Mouse (Mus musculus) CH12F3 (cell line): ENCODE data around the gene Hectd4.

Experiments used
- in situ Hi-C: fragments of 300-500 bp; cut with MboI; formaldehyde crosslinking; loops from 2 replicates; pipeline ENCODE4 v1.14.3; 2020; ENCODE audit warnings: low sequenced_read_pairs

Gene Hectd4

DNA sequence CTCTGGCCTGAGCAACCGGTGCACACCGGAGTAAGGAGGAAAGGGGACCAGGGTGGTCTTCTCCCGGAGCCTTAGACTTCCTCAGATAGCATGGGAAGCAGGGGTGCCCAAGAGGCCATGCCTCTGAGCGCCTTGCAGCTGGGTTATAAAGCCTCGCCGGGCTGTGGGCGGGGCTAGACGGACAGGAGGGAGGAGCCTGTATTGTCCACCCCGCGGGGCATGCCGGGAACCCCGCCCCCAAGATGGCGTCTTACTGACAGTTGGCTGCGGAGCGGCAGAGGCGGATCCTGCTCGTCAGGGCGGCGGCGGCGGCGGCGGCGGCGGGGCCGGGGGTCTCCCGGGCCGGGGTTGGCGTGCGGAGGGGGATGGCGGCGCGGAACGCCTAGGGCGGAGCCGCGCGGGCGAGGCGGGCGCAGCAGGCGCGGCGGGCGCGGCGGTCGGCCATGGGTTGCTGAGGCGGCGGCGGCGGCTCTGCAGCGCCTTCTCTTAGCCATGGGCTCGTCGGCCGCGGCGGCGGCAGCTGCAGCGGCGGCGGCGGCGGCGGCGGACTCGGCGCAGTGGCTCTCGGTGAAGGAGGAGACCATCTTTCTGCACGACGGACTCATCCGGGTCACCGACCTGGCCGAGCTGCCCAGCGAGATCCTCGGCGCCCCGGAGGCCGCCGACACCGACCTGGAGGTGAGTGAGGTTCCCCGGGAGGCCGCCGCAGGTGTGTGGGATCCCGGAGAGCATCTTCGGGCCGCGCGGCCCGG lies at the start of gene Hectd4:
Gene Hectd4, plus strand, starts transcription at position 240 of the 752 bp plus-strand sequence.
- in situ Hi-C loops, result no loop called here

DNA sequence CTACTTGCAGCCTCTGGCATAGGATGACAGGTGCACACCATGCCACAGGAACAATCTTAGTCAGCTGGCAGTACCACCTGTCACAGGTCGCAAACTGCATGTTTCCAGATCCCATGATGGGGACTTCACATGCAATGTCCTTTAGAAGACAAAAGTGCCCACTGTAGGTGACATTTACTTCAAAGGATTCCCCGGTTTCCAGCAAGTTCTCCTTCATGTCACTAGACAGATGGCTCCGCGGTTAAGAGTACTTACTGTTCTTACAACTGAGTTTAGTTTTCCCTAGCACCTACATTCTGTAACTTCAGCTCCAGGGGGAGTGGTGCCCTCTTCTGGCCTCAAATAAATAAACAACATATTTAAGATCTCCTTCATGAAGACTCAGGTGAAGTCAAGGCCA lies 47.2 kb upstream of the Hectd4 start:
- in situ Hi-C loops, result no loop called here

DNA sequence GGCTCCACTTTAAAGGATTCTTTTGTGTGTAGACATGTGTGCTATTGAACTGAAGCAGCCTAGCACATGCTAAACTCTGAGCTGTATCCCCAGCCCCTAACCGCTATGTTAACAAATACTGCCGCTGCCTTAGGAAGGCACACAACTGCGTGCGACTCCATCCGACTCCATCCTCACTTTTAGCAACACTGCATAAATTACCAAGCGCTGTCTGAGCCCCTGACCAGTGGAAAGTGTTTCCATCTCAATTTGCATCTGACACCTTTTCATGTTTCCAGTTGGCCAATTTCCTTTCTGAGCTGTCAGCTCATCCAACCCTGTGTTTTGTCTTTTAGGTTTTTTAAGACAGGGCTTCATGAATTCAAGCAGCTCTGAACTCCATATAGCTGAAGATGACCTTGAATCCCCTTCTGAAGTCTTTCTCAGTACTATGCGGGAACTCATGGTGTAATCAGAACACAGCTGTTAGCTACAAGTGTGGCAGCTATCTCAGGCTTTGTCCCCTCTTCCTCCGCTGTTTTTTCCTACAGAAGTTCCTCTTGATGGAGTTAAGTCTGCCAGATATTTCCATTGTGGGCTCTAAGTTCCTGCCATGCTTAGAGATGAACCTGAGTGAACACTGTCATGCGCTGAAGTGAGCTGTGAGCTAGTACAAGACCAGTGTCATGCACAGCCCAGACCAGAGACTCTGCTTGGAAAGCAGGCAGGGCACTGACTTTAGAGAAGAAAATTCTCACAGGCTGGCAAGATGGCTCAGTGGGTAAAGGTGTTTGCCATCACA lies 40.8 kb upstream of the Hectd4 start:
- in situ Hi-C loops, result no loop called here

DNA sequence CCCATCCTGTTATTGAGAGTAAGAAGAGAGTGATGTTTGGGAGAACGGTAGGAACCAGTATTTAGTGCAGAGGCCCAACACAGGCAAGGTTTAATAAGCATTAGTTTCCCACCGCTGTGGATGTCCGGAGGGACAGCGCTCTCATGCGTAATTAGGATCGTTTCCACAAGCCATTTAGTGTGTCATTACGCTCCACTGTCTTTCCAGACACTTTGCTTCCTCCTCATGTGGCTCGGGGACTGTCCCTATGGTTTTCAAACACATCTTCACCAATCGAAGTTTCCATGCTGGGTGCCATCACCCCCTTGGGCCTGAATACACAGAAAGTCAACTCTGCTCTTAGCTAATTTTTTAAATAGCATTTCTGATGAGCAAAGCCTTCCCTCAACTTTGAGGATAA lies 36.8 kb upstream of the Hectd4 start:
- in situ Hi-C loops, result no loop called here

DNA sequence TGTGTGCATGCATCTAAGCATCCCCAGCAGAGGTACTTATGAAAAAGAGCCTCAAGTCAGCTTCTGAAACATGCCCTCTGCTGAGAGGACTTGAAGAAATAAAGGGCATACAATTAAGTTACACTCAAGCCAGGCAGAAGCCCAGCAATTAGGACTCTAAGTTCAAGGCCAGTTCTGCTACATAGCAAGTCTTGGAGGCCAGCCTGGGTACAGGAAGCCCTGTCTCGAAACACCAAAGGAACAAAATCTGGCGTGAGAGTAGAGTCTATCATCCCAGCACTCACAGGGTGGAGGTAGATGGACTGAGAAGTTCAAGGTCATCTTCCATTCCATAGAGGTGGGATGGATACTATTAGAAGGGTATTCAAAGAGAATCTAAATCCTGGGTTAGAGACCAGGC lies 35.6 kb upstream of the Hectd4 start:
- in situ Hi-C loops, result no loop called here

DNA sequence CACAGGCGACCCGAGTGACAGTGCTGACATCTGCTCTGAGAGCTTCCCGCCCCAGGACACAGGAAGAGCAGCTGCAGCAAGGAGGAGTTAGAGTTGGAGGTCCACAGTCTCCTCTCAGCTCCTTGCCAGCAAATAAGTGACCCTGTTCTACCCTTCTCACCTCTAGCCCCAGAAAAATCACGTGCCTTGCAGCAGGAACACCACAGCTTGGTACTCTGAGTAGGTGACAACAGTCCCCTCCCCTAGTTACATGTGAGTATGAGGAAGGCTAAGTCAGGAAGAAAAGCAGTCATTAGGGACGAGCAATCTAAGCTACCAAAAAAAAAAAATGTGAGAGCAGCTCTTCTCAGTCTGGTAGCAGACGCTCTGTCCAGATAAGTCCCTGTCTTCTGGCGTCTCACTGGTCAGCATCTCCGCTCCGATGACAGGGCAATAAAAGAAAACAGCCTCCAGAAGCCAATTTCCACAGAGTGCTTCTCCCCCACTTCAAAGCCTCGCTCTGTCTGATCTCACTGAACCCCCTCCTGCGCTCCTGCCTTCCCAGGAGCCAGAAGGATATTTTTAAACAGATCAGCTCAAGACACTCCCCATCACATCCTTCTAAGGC lies 35.0 kb upstream of the Hectd4 start:
- in situ Hi-C loops, result no loop called here

DNA sequence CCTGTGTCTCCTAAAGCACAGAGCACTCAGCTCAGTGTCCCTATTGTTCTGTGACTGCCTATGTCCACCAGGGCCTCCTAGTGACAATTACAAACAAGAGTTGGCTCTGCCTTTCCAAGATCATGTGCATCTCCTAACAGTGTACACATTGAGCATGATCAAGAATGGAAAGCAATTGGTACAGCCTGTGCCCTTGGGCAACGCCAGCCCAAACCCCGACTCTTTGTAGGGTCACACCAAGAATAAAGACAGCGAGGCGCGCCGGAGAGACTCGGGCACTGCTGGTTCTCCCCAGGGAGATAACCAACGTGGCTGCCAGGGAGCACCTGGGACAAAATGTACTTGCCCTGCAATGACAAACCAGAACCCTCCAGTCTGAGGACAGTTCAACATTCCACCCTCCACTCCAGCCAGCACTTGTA lies 32.4 kb upstream of the Hectd4 start:
- in situ Hi-C loops, result no loop called here

DNA sequence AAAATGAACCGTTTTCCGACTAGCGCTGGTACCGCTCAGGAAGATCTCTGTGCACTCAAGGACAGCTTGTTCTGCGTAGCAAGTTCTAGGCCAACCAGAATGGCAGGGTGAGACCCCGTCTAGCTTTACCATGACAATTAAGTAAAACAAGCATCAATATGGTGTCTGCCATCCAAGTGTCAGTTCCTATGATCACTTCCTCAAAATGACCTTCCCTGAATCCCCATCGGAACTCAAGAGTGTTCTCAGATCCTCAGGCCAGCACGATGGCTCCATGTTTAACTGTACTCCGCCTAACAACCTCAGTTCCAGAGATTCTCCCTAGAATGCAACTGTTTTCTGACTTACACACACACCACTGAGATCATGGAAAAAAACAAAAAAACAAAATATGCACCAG lies 31.8 kb upstream of the Hectd4 start:
- in situ Hi-C loops, result no loop called here

DNA sequence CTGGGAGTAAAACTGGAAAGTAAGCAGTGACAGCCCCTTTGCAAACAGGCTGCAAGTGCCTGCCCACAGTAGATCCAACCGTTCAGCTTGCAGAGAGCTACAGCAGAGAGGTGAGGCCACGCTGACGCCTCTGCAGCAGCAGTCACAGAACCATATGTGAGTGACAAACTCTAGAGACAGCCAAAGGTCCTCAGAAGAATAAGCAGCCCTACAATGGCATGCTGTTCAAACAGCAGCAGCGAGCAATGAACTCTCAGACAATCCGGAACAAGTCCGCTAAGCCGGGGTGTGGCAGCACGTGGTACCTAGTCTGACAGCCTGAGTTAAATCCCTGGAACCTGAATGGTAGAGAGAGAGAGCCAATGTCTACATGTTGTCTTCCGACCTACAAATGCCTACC lies 30.8 kb upstream of the Hectd4 start:
- in situ Hi-C loops, result no loop called here

DNA sequence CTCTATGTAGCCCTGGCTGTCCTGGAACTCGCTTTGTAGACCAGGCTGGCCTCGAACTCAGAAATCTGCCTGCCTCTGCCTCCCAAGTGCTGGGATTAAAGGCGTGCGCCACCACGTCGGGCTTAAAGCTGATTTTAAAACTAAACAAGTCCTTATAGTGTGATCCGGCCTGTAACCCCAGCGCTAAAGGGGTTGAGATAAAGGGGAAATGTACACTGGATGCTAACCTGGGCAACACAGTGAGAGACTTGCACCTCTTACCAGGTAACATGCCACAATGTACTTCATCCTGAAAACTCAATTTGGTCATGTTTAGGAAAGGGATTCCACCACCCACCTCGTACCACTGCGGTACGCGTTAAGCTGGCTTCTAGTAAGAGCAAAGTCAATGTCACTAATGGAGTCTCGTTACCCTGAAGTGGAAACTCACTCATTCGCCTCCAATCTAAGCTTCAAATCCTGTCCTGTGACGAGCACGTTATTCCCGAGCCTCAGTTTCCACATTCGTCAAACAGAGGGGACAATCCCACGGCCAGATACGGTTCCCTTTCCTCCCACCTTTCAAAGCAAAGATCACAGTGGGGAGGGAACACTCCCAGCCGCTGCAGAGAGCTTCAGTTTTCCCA lies 29.7 kb upstream of the Hectd4 start:
- in situ Hi-C loops, result no loop called here

DNA sequence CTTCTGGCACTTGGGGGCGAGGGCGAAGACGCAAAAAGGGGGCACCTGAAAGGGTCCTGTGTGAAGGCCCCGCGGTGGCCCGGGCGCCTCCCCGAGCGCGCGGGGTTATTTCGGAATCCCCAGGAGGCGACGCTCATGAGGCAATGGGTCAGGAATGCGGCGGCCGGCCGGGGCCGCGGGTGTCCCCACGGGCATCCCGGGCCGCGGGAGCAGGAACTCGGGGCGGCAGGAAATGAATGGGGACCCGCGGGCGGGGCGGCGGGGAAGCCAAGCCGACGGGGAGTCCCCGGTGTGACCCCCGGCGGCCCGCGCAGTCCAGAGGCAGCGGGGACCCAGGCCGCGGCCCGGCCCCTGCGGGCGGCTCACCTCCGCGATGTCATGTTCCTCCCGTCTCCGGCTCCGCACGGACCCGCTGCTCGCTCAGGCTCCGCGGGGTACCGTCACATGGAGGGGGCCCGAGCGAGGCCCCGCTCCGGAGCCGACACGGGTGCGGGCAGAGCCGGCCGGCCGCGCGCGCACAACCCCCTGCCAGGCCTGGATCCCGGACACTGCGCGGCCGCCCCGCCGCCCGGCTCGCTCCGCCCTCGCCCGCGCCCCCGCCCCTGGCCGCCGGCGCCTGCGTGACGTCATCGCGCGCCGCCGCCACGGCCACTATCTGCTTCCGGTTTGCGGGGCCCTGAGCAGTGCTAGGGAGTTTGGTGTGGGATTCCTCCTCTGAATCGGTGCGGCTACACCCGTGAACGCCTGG lies 29.0 kb upstream of the Hectd4 start, which contains the start of gene Ptpn11:
Gene Ptpn11, minus strand, starts transcription at position 562 of the 748 bp plus-strand sequence.
- in situ Hi-C loops, result no loop called here

DNA sequence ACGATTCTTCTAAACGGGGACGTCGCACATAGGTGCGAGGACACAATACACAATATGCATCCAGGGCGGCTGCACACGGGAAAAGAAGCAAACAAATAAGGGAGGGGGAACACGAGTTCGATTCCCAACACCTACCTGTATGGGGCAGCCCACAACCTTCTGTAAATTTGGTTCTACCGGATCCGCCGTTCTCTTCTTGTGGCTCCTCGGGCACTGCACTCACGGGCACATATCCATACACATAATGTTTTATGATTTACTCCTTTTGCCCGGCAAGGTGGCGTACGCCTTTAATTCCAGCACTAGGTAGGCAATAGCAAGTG lies 28.5 kb upstream of the Hectd4 start:
- in situ Hi-C loops, result no loop called here

DNA sequence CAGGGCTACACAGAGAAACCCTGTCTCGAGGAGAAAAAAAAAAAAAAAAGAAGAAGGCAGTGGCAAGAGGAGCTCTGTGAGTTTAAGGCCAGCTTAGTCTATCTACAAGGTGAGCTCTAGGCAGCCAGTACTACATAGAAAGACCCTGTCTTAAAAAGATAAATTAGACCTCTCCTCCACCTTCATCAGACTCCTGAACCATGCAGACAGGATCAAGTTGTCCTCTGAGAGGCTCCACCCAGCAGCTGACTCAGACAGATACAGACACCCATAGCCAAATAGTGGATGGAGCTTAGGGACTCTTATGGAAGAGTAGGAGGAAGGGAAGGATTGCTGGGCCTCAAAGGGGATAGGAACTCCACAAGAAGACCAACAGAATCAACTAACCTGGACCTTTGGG lies 25.8 kb upstream of the Hectd4 start:
- in situ Hi-C loops, result no loop called here

DNA sequence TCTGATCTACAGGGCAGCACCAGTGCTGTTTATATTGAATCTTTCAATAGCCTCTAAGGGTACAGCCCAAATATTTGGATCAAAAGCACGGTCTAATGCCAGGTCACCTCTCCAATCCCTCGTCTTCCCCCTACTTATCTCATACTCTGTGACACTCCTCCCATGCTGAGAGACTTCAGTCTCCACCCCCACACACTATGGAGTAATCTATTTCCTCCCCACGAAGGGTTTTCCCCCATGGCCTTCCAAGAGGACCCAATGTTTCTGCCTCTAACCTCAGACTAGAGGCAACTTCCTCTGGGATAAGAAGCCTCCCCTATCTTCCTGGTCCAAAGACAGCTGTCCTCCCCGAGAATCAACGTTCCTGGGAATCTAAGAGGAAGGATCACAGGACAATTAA lies 23.3 kb upstream of the Hectd4 start:
- in situ Hi-C loops, result no loop called here

DNA sequence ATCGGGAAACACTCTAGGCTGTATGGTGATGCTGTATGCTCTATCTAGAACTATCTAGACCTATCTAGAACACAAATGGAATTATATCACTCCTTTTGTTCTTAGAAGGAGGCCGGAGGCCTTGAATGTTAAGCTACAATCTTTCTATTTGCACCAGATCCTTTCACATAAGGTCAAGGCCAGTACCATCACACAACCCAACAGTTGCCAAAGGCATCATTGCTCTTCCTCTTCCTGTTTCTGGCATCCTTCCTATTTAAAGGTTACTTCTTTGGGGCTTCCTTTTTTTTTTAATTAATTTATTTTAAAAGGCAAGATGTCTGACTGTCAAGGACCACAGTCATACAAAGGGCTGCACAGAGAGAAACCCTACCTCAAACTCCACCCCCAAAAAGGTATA lies 22.7 kb upstream of the Hectd4 start:
- in situ Hi-C loops, result no loop called here

DNA sequence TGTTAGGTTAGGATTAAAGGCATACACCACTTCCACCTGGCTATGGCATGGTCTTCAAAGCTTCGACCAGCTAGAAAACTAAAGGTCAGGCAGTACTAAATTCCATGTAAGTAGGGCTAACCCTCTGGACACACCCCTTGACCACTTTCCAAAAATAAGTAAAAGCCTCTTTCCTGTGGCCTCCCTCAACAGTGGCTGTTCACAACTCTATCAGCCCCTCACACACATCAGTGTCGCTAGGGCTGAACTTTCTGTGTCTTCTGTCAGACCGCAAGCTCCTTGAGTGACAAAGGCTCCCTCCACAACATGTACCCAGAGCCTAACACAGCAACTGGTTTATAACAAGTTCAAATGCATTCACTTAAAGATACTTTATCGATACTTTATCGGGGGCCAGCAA lies 21.6 kb upstream of the Hectd4 start:
- in situ Hi-C loops, result no loop called here

DNA sequence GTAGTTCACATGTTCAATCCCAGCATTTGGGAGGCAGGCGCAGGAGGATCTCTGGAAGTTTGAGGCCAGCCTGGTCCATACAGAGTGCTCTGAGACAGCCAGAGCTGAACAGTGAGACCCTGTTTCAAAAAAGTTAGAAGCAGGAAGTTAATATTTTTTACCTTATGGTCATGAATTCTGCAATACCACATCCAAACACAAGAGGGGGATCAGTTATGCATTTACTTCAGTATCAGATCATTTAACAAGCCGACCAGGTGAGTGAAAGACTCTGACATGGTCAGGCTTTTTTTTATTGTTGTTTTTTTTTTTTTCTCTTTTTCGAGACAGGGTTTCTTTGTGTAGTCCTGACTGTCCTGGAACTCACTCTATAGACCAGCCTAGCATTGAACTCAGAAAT lies 18.3 kb upstream of the Hectd4 start:
- in situ Hi-C loops, result no loop called here

DNA sequence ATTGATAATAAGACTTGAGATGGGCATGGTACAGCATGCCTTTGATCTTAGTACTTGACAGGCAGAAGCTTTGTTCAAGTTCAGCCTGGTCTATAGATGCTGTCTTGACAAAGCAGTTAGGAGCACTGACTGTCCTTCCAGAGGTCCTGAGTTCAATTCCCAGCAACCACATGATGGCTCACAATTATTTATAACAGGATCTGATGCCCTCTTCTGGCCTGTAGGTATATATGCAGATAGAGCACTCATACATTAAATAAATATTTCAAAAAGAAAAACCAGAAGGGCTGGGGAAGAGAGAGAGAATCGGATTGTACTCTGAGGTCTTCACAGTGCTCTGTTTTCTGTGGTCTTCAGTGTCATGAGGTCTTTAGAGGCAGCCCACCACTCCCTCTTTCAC lies 17.6 kb upstream of the Hectd4 start:
- in situ Hi-C loops, result no loop called here

DNA sequence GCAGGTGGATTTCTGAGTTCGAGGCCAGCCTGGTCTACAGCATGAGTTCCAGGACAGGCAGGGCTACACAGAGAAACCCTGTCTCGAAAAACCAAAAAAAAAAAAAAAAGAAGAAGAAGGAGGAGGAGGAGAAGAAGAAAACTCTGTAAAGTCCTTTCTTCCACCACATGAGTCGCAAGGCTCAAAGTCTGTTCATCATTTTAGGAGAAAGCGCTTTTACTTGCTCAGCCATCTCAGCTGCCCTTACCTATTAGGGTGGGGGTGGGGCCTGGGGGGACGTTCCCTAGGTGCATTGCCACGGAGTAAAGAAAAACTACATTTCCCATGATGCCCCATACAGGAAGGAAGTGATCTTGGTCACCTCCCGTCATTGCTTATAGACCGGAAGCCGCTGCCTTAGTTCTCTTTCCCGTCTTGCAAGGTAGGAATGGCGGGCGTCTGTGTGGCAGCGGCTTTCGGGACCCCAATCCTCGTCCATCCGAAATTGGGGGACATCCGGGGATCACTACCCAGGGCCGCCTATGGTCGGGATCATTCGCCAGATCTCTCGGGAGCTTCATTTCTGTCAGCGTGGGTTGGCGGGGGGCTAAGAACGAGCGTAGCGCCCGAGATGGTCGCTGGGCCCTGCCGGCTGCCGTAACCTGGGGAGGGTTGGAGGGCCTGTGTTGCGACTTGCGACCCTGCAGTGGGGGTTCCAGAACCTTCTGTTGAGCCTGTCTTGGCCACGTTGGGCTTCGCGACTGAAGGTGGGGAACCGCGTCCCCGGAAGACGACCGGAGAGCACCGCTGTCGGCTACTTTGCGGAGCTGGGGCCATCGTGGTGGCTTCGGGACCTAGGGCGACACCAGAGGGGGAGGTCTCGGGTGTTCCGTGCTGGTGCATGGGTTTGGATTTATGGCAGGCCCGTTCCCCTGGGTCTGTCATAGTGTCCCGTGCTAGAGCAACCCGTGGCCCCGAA lies 15.6 kb upstream of the Hectd4 start, which contains the start of gene Rpl6:
Gene Rpl6, plus strand, starts transcription at position 350 of the 958 bp plus-strand sequence.
- in situ Hi-C loops, result no loop called here
